In the genomic region with DNA sequence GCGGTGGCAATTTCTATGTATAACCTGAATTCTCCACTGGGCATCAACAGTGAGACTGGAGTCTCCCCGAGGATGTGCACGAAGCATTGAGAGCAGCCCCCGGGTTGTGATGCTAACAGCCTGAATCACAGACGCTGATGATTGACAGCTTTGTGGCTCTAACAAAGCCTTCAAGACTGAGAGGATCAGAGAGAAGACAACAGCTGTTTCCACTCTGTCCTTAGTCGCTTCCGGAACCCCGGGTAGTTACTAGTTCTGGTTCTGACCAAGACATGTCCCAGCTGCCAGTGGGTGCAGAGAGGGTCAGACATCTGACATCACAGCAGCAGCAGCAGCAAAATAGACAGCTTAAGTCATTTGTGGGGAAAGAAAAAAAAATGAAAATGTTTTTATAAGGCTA, we compare ENCODE assay signal across 9 mouse cellular contexts.
DNase-seq lines count a peak whose midpoint lies in the region; ATAC-seq and TF ChIP-seq lines count a peak whose summit lies in the region.
"Had no signal": no experiment of that assay in that cellular context is flagged by ENCODE, and none has a peak within 500 bp of the region (broad histone marks: within the 10 kb centered on the region; RNA-seq: fewer than 3 reads in every experiment).

No protein-coding gene starts in this region.

- H3K36me3 ChIP-seq in limb, embryonic 14.5 days (ENCODE audit: control insufficient read depth, insufficient read depth, low read length): no peaks in the 10 kb centered on the region

- no peak for TF ChIP-seq CTCF in brain, embryonic 14.5 days (IDR thresholded peaks at IDR 0.05; ENCODE audit: borderline replicate concordance, extremely low read depth, insufficient read depth, insufficient read length)
- TF ChIP-seq CTCF in layer of hippocampus, adult 2 months (conservative IDR thresholded peaks at IDR 0.05): no peak

- WGBS in limb, embryonic 14.5 days: 34% methylated on average over 8 of the region's 8 CpGs

- no peak for TF ChIP-seq POLR2A in brain, embryonic 14.5 days (IDR thresholded peaks at IDR 0.05; ENCODE audit: borderline replicate concordance, extremely low read depth, insufficient read depth, insufficient read length, poor library complexity, severe bottlenecking)
- TF ChIP-seq POLR2A in limb, embryonic 14.5 days (IDR thresholded peaks at IDR 0.05; ENCODE audit: borderline replicate concordance, extremely low read depth, insufficient read depth, insufficient read length): no peak

- peak; percentile 63 for ATAC-seq in limb, embryonic 14.5 days (ENCODE audit: low FRiP score, low read depth)

- no peak overlapping the region for H3K9ac ChIP-seq in limb, embryonic 14.5 days (ENCODE audit: low read depth, low read length, severe bottlenecking)

- H3K4me2 ChIP-seq in limb, embryonic 14.5 days (replicated peaks; ENCODE audit: low read depth, low read length, severe bottlenecking): no peak overlapping the region

- no peaks in the 10 kb centered on the region for H3K9me3 ChIP-seq in limb, embryonic 14.5 days (ENCODE audit: control insufficient read depth, low read length)

- H3K4me1 ChIP-seq in limb, embryonic 14.5 days (ENCODE audit: control insufficient read depth, insufficient read depth, low read length): peaks cover 24% of the 10 kb centered on the region

- H3K27me3 ChIP-seq in limb, embryonic 14.5 days (ENCODE audit: control insufficient read depth, insufficient read depth, low read length): no peaks in the 10 kb centered on the region

- no peak overlapping the region for H3K27ac ChIP-seq in limb, embryonic 14.5 days (replicated peaks; ENCODE audit: low read depth, low read length)
- no peak overlapping the region for H3K27ac ChIP-seq in layer of hippocampus, adult 2 months

- DNase-seq in brain, embryonic 14.5 days (ENCODE audit: low read depth): peak; percentile 38
- peak; percentile 27 for DNase-seq in embryo, embryonic 9.5 days (ENCODE audit: extremely low spot score)
- peak; percentile 63 for DNase-seq in heart, postnatal 4 days
- DNase-seq in limb, embryonic 14.5 days (ENCODE audit: low spot score): no peak
- DNase-seq in layer of hippocampus, adult 18-20 months (ENCODE audit: low spot score in 2 of 2): no peak
- DNase-seq in layer of hippocampus, adult 2 months (ENCODE audit: low spot score in 2 of 2): no peak
- no peak for DNase-seq in spleen, adult 12 weeks (ENCODE audit: low spot score)
- no peak for DNase-seq in testis, postnatal 14 days (ENCODE audit: low spot score)
- DNase-seq: thymus, postnatal 4 days had no signal

- no peak overlapping the region for H3K4me3 ChIP-seq in limb, embryonic 14.5 days (replicated peaks; ENCODE audit: low read length)
- H3K4me3 ChIP-seq in layer of hippocampus, adult 2 months: no peak overlapping the region

Comparison
In these comparisons a context has a peak if more than half of its experiments do, and no peak if none do; other contexts are left out.
1. DNase-seq: peak in brain, embryonic 14.5 days (single experiment), embryo, embryonic 9.5 days (single experiment) and heart, postnatal 4 days (single experiment); none in limb, embryonic 14.5 days (single experiment), layer of hippocampus, adult 18-20 months (0 of 2), layer of hippocampus, adult 2 months (0 of 2), spleen, adult 12 weeks (single experiment) and testis, postnatal 14 days (single experiment).